Mouse (Mus musculus) midbrain, embryonic 15.5 days (tissue): ENCODE data around the gene Maf. TPM values are rescaled to one million over a fixed set of nuclear protein-coding genes. Genes with fewer than 3 reads are reported as not detected.

Source experiments
- ATAC-seq: fragments of 200-750 bp; cut with Nextera tagmentation; replicated peaks from 2 replicates; pipeline ENCODE4 v1.8.0; 2017; ENCODE audit warnings: moderate TSS enrichment
- H3K27ac ChIP-seq: fragments of 300-500 bp; sonication (generic); 2 replicates; pipeline ENCODE4 v1.5.1; 2015; ENCODE audit warnings: mild to moderate bottlenecking, inconsistent platforms
- H3K27me3 ChIP-seq: fragments of 300-500 bp; sonication (generic); replicated peaks from 2 replicates; pipeline ENCODE4 v1.6.1; 2015; ENCODE audit warnings: inconsistent platforms
- H3K36me3 ChIP-seq: fragments of 300-500 bp; sonication (generic); replicated peaks from 2 replicates; pipeline ENCODE4 v1.6.1; 2015; ENCODE audit warnings: inconsistent platforms
- H3K4me1 ChIP-seq: fragments of 300-500 bp; sonication (generic); 2 replicates; pipeline ENCODE4 v1.6.1; 2015; ENCODE audit warnings: inconsistent platforms
- H3K4me2 ChIP-seq: fragments of 300-500 bp; sonication (generic); 2 replicates; pipeline ENCODE4 v1.6.1; 2015; ENCODE audit warnings: inconsistent platforms, mild to moderate bottlenecking, moderate library complexity
- H3K4me3 ChIP-seq: fragments of 300-500 bp; sonication (generic); 2 replicates; pipeline ENCODE4 v1.5.1; 2015; ENCODE audit warnings: mild to moderate bottlenecking, inconsistent platforms
- H3K9ac ChIP-seq: fragments of 300-500 bp; sonication (generic); 2 replicates; pipeline ENCODE4 v1.6.1; 2015; ENCODE audit warnings: mild to moderate bottlenecking, inconsistent platforms
- H3K9me3 ChIP-seq: fragments of 300-500 bp; sonication (generic); 2 replicates; pipeline ENCODE4 v1.6.1; 2016; ENCODE audit warnings: inconsistent platforms
- WGBS: fragments of 180-500 bp; shearing (Covaris S2); methylation state at CpG from one replicate; pipeline ENCODE4 v1.1.7; 2015; ENCODE audit warnings: mixed read lengths; 5-methylcytosine and 5-hydroxymethylcytosine counted together
- polyA plus RNA-seq: library from polyadenylated mRNA; unstranded; fragments of >200 nt; fragmentation: Nextera tagmentation; extraction: Ambion mirVana; gene quantifications from 2 replicates; pipeline ENCODE4 v1.2.1, GENCODE M21; 2015

The Maf gene
- 7.0 and 7.5 TPM in 2 replicates for polyA plus RNA-seq

- peak within 1 kb of the TSS; percentile 94 for H3K4me2 ChIP-seq
- H3K27ac ChIP-seq, result peak within 1 kb of the TSS; percentile 86
- under 1% methylated on average over 43 of the region's 43 CpGs for WGBS
- H3K27me3 ChIP-seq, result peaks cover 12% of the 10 kb centered on the region
- H3K9me3 ChIP-seq, result no peaks in the 10 kb centered on the region
- peak within 1 kb of the TSS; percentile 74 for H3K4me3 ChIP-seq
- H3K9ac ChIP-seq, result peak within 1 kb of the TSS; percentile 65
- peaks cover 37% of the 10 kb centered on the region for H3K4me1 ChIP-seq
- peak; percentile 73 for ATAC-seq
- H3K36me3 ChIP-seq, result no peaks in the 10 kb centered on the region
Observed at GRCm38 (mm10) chr8:115707731-115708590, at the start of gene Maf. TSS of gene Maf (minus strand) at chr8:115707794.

DNA sequence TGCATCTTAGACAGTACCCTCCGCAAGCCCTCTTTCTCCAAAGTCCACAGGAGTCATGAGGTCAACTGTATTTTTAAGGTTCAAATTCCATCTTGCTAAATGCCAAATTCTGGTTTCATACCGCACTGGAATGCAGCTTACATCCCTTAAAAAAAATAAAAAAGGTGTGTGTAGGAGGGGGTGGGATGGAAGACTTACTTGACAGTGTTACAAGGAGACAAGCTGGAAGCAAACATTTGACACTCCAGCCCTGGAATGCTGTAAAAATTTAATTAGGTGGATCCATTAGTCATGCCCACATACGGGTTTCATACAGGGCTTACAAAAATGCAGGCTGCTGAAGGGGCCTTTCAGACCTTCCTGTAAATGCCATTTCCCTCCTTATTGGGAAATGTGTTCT is 49.4 kb upstream of the Maf start:
- Histone ChIP-seq H3K9me3 (no peaks in the 10 kb centered on the region), H3K9ac (no peak overlapping the region), H3K4me1 (0 out of 2 replicates have a peak, but pooled peaks cover 6% of the 10 kb centered on the region), H3K4me2 (no peak overlapping the region), H3K27ac (no peak overlapping the region), H3K27me3 (no peaks in the 10 kb centered on the region), H3K36me3 (no peaks in the 10 kb centered on the region), H3K4me3 (no peak overlapping the region)
- 68% methylated on average over 3 of the region's 3 CpGs for WGBS
- no peak for ATAC-seq

DNA sequence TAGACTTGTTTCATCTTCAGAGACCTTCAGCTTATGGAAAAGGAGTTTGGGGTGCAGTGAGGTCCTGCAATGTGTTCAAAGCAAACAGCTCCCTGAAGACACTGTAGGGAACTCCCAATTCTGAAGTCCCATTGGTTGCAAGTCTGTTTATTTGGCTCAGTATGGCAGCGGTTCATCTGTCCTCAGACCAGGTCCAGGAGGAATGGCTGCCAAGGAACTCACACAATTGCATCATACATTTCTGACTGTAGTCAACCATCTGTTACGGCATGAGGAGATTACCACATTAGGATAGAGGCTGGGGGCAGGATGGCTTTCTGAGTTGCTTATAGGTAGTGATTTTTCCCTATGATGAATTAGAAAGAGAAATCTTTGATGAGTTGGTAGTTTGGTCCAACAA is 48.4 kb upstream of the Maf start:
- ATAC-seq, result no peak
- Histone ChIP-seq H3K36me3 (no peaks in the 10 kb centered on the region), H3K4me2 (no peak overlapping the region), H3K9ac (no peak overlapping the region), H3K4me3 (no peak overlapping the region), H3K4me1 (0 out of 2 replicates have a peak, but pooled peaks cover 6% of the 10 kb centered on the region), H3K27ac (no peak overlapping the region), H3K27me3 (no peaks in the 10 kb centered on the region), H3K9me3 (no peaks in the 10 kb centered on the region)
- WGBS, result 93% methylated on average over 2 of the region's 2 CpGs

GRCm38 (mm10) chr8:115754694-115755093 is 47.1 kb upstream of the Maf start:
- no peak overlapping the region for H3K4me2 ChIP-seq
- no peaks in the 10 kb centered on the region for H3K36me3 ChIP-seq
- 83% methylated on average over 2 of the region's 2 CpGs for WGBS
- no peak for ATAC-seq
- no peak overlapping the region for H3K27ac ChIP-seq
- H3K4me1 ChIP-seq, result 0 out of 2 replicates have a peak, but pooled peaks cover 6% of the 10 kb centered on the region
- no peak overlapping the region for H3K4me3 ChIP-seq
- H3K9ac ChIP-seq, result no peak overlapping the region
- no peaks in the 10 kb centered on the region for H3K9me3 ChIP-seq
- no peaks in the 10 kb centered on the region for H3K27me3 ChIP-seq

- no peak overlapping the region for H3K9ac ChIP-seq
- no peaks in the 10 kb centered on the region for H3K9me3 ChIP-seq
- no peak for ATAC-seq
- no peaks in the 10 kb centered on the region for H3K27me3 ChIP-seq
- 44% methylated on average over 8 of the region's 8 CpGs for WGBS
- H3K27ac ChIP-seq, result no peak overlapping the region
- H3K36me3 ChIP-seq, result no peaks in the 10 kb centered on the region
- no peak overlapping the region for H3K4me3 ChIP-seq
- 0 out of 2 replicates have a peak, but pooled peaks cover 6% of the 10 kb centered on the region for H3K4me1 ChIP-seq
- no peak overlapping the region for H3K4me2 ChIP-seq
Observed at GRCm38 (mm10) chr8:115753801-115754200, 46.2 kb upstream of the Maf start.

DNA sequence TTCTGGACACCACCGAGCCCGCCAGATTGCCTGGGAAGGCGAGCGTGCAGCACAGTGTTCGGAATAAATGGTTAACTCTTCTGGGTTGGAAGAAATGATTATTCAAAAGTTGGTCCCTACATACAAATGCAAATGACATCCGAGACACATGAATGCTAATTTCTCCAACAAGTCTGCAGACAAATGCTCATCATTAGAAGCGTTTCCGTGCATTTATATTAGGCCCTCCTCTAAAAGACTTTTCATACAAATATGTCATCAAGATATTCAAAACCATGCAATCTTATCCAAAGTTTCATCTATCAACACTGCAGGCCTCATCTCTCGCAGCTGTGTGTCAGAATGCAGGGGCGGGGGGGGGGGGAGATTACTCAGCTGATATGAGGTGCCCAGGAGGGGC is 39.8 kb upstream of the Maf start:
- no peak overlapping the region for H3K4me2 ChIP-seq
- H3K9me3 ChIP-seq, result no peaks in the 10 kb centered on the region
- no peak overlapping the region for H3K4me3 ChIP-seq
- no peaks in the 10 kb centered on the region for H3K4me1 ChIP-seq
- H3K36me3 ChIP-seq, result no peaks in the 10 kb centered on the region
- no peak overlapping the region for H3K27ac ChIP-seq
- WGBS, result 74% methylated on average over 10 of the region's 10 CpGs
- H3K9ac ChIP-seq, result no peak overlapping the region
- ATAC-seq, result no peak
- H3K27me3 ChIP-seq, result no peaks in the 10 kb centered on the region

DNA sequence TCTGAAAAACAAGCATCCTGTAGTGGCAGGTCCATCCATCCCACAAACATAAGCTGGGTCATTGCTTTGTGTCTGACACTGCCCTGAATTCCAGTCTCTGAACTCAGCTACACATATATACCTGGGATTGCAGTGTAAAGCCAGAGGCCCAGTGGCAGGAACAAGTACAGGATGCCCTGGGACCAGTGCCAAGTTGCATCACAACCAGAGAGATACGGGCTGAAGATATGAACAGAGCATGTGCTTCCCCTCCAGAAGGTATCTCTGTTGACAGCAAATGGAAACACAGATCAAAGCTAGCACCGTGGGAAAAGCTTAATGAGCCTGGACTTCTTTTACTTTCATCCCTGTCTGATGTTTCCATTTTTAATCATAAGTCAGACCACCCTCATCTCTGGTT is 38.1 kb upstream of the Maf start:
- H3K9me3 ChIP-seq, result no peaks in the 10 kb centered on the region
- no peaks in the 10 kb centered on the region for H3K36me3 ChIP-seq
- no peak overlapping the region for H3K27ac ChIP-seq
- no peak for ATAC-seq
- H3K4me3 ChIP-seq, result no peak overlapping the region
- H3K9ac ChIP-seq, result no peak overlapping the region
- H3K4me2 ChIP-seq, result no peak overlapping the region
- WGBS, result 62% methylated on average over 2 of the region's 2 CpGs
- no peaks in the 10 kb centered on the region for H3K4me1 ChIP-seq
- no peaks in the 10 kb centered on the region for H3K27me3 ChIP-seq

- Histone ChIP-seq H3K4me2 (no peak overlapping the region), H3K4me1 (no peaks in the 10 kb centered on the region), H3K27ac (no peak overlapping the region), H3K36me3 (no peaks in the 10 kb centered on the region), H3K27me3 (no peaks in the 10 kb centered on the region), H3K9me3 (no peaks in the 10 kb centered on the region), H3K4me3 (no peak overlapping the region), H3K9ac (no peak overlapping the region)
- WGBS, result 89% methylated on average over 2 of the region's 2 CpGs
- no peak for ATAC-seq
Observed at GRCm38 (mm10) chr8:115743441-115743840, 35.8 kb upstream of the Maf start.

DNA sequence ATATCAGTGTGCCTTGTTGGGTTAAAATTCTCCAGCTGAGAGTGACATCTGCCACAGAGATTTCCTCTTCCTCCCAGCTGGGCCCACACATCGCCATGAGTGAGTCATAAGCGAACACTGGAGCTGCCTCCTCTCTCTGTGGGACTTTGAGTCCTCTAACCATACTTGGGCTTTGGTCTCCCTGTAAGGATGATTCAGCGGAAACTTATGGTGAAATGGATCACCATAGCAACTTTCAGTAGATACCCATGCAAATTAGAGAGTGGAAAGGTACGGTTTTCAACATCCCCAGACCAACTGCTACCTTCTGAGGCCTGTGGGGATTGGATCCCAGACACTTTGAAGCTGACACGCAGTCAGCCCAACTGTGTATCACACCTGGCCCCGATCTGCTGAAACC is 35.1 kb upstream of the Maf start:
- Histone ChIP-seq H3K9ac (no peak overlapping the region), H3K27ac (no peak overlapping the region), H3K4me1 (no peaks in the 10 kb centered on the region)

GRCm38 (mm10) chr8:115741964-115742363 is 34.4 kb upstream of the Maf start:
- Histone ChIP-seq H3K4me3 (no peak overlapping the region), H3K4me2 (no peak overlapping the region), H3K36me3 (no peaks in the 10 kb centered on the region), H3K9ac (no peak overlapping the region), H3K9me3 (no peaks in the 10 kb centered on the region), H3K4me1 (no peaks in the 10 kb centered on the region), H3K27ac (no peak overlapping the region), H3K27me3 (no peaks in the 10 kb centered on the region)
- WGBS, result 93% methylated on average over 6 of the region's 6 CpGs
- no peak for ATAC-seq

More for the DNA sequence above, 35.1 kb upstream of the Maf start:
- Histone ChIP-seq H3K9me3 (no peaks in the 10 kb centered on the region), H3K36me3 (no peaks in the 10 kb centered on the region), H3K4me3 (no peak overlapping the region), H3K27me3 (no peaks in the 10 kb centered on the region), H3K4me2 (no peak overlapping the region)
- ATAC-seq, result no peak
- WGBS, result 88% methylated on average over 6 of the region's 6 CpGs

GRCm38 (mm10) chr8:115739756-115740155 is 32.2 kb upstream of the Maf start:
- Histone ChIP-seq H3K27me3 (no peaks in the 10 kb centered on the region), H3K4me2 (no peak overlapping the region), H3K36me3 (no peaks in the 10 kb centered on the region), H3K27ac (no peak overlapping the region), H3K9ac (no peak overlapping the region), H3K9me3 (no peaks in the 10 kb centered on the region), H3K4me3 (no peak overlapping the region), H3K4me1 (no peaks in the 10 kb centered on the region)
- ATAC-seq, result no peak
- 98% methylated on average over 4 of the region's 4 CpGs for WGBS

DNA sequence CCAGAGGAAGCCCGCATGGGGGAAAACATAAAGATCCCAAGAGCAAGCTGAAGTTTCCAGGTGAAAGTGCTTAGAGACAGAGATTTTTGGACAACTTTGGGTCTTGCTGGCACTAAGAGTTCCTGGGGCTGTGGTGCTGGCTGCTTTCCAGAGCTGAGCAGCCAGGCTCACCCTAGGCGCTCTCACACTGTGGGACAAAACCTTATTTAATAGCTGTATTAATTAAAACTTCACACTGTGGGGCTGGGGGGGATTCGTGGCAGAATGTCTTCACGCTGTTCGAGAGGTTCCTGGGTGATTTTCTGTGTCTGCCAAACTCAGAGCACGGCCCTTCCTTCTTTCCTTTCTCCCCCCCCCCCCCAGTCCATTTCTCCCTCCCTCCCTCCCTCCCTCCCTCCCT is 24.8 kb upstream of the Maf start:
- 42% methylated on average over 5 of the region's 6 CpGs for WGBS
- Histone ChIP-seq H3K4me2 (no peak overlapping the region), H3K36me3 (no peaks in the 10 kb centered on the region), H3K9me3 (no peaks in the 10 kb centered on the region), H3K9ac (no peak overlapping the region), H3K4me3 (no peak overlapping the region), H3K4me1 (no peaks in the 10 kb centered on the region), H3K27ac (no peak overlapping the region), H3K27me3 (no peaks in the 10 kb centered on the region)
- ATAC-seq, result no peak

GRCm38 (mm10) chr8:115726807-115727206 is 19.2 kb upstream of the Maf start:
- Histone ChIP-seq H3K9ac (no peak overlapping the region), H3K27ac (no peak overlapping the region), H3K36me3 (no peaks in the 10 kb centered on the region), H3K4me2 (no peak overlapping the region), H3K4me1 (no peaks in the 10 kb centered on the region), H3K27me3 (no peaks in the 10 kb centered on the region), H3K9me3 (no peaks in the 10 kb centered on the region), H3K4me3 (no peak overlapping the region)
- ATAC-seq, result no peak
- WGBS, result 86% methylated on average over 3 of the region's 3 CpGs
